Mouse (Mus musculus) mouse trophoblast stem cell (cell line): ENCODE measurements around the gene 1700011L22Rik.

Source experiments
- in situ Hi-C, 2 experiments: fragments of 300-500 bp; cut with MseI, MboI; formaldehyde crosslinking; loops; 2 replicates in 1 of 2; 3 replicates in 1 of 2; pipeline ENCODE4 v1.15.1; 2025

Gene 1700011L22Rik

DNA sequence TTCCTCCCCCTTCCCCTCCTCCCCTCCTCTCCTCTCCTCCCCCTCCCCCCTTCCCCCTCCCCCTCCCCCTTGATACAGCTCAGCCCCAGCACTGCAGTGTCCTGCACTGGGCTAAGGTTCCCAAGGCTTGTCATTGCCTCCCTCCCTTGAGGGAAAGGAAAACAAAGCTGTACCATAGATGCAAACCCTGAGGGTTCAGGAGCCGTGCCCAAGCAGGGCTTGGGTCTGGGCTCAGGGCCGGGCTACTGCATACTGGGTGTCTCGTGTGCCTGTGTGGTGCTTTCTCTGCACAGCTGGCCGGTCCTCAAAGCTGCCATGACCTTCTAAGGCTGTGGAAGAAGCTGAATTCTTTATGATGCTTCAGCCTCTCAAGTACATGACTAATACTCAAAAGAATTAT, 74.8 kb downstream of the 1700011L22Rik start:
- in situ Hi-C loops = no loop called here

DNA sequence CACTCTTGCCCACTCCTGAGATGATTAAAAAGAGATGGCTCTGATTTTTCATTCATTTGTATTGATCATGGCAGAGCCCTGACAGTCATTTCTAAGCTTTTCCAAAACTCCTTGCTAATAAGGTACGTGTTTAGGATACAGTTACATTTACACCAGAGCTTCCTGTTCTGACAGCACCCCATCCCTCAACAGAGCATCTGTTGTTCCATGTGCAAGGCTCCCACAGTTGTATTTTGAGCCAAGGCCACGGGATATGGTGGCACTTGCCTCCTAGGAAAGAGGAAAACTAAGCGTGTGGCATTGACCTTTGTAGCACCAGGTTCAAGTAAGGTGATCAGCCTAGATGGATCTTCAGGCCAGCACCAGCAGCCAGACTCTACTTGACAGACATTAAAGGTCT, 83.1 kb downstream of the 1700011L22Rik start:
- in situ Hi-C loops = no loop called here

DNA sequence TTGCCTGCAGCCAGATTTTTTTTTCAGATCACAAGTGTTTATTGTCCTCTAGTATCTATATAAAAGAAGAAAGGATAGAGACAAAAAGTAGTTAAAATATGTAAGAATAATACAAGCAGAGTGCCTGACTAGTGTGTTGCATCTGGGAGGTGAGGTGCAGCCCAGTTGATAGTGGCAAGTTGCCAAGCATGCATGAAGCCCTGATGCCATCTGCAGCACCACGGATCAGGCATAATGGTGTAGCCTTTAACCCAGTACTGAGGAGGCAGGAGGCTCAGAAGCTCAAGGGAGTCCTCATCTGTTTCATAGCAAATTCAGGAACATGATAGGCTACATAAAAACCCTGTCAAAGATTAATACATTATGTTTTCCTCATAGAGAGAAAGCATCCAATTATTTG, 84.0 kb downstream of the 1700011L22Rik start:
- in situ Hi-C loops = no loop called here

DNA sequence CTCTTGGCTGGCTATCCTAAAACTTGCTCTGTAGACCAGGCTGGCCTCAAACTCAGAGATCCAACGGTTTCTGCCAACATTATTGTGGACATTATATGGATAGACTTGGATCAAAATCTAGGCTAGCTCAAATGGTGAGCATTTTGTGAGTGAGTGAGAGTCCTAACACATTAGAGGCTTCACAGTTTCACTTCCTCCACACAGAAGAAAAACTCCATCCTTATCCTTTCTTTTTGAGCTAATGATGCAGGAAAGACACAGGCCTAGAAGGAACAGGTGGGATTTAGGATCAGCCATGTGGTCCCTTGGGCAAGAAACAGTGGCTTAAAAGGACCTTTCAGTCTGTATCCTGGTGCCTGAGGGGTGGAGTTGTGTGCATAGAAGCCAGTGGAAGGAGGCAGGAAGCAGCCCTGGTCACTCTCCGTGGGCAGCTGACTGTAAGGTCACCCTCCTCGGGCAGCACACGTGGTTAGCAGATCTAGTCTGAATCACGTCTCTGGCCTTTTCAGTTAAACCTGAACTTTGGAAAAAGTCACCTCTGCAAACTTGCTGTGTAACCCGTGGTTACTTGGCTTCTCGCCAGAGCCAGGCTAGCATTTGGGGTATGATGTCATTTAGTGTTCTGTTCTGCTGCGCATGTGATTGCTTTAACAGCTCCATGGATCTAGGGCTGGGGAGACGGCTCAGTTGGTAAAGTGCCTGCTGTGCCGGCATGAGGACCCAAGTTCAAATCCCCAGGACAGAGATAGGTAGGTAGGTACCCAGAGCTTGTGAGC, 85.6 kb downstream of the 1700011L22Rik start:
- in situ Hi-C loops = no loop called here

DNA sequence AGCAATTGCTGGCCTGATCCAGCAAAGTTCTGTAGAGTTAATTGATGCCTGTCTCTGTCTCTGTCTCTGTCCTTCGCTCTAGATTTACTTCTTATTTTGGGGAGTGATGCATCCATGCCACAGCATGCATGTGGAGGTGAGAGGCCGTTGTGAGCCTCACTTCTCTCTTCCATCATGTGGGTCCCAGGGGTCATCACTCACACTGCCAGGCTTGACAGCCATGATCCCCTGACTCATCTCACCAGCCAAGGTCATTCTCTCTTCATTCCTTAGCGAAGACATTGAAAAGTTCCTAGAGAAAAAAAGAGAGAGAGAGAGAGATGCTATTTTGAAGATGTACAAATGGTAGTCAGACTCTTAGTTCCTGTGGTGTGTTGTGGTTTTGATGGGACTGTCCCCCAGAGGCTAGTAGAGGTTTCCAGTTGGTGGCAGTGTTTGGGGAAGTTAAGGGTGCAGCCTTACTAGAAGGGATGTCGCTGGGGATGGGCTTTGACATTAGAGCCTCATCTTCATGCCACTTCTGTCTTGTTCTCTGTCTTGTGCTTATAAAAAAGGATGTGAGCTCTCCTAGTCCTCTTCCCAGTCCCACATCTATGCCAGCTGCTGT, 87.1 kb downstream of the 1700011L22Rik start:
- in situ Hi-C loops = no loop called here
